Mouse (Mus musculus) lung, postnatal 0 days (tissue): ENCODE measurements at regions not wholly inside any gene's neighbourhood (a gene's known extent, or its start where the extent isn't known, plus 50 kb on each side); places are given as distances from the start of the nearest gene placed in this dataset.

ENCODE experiments used
- ATAC-seq: fragments of 200-750 bp; cut with Nextera tagmentation; 2 replicates; pipeline ENCODE4 v1.8.0; 2017; ENCODE audit warnings: moderate library complexity
- DNase-seq: peaks from one replicate; pipeline ENCODE4 v3.0.0-alpha.2; 2016; ENCODE audit warnings: low spot score
- H3K27ac ChIP-seq: fragments of 300-500 bp; sonication (generic); 2 replicates; pipeline ENCODE4 v1.5.1; 2014; ENCODE audit warnings: antibody characterized with exemption, mild to moderate bottlenecking, low read length, mixed read lengths
- H3K27me3 ChIP-seq: fragments of 300-500 bp; sonication (generic); replicated peaks from 2 replicates; pipeline ENCODE4 v1.6.1; 2014; ENCODE audit warnings: low read length, mixed read lengths; ENCODE audit not compliant: insufficient read depth
- H3K36me3 ChIP-seq: fragments of 300-500 bp; sonication (generic); 2 replicates; pipeline ENCODE4 v1.6.1; 2014; ENCODE audit warnings: low read length, mixed read lengths; ENCODE audit not compliant: insufficient read depth
- H3K4me1 ChIP-seq: fragments of 300-500 bp; sonication (generic); 2 replicates; pipeline ENCODE4 v1.6.1; 2014; ENCODE audit warnings: antibody characterized with exemption, low read depth, low read length, mixed read lengths; ENCODE audit not compliant: insufficient read depth
- H3K4me2 ChIP-seq: fragments of 300-500 bp; sonication (generic); replicated peaks from 2 replicates; pipeline ENCODE4 v1.6.1; 2014; ENCODE audit warnings: low read depth, mild to moderate bottlenecking, low read length, moderate library complexity, mixed read lengths
- H3K4me3 ChIP-seq: fragments of 300-500 bp; sonication (generic); 2 replicates; pipeline ENCODE4 v1.5.1; 2014; ENCODE audit warnings: low read depth, low read length
- H3K9ac ChIP-seq: fragments of 300-500 bp; sonication (generic); replicated peaks from 2 replicates; pipeline ENCODE4 v1.6.1; 2014; ENCODE audit warnings: low read depth, mild to moderate bottlenecking
- H3K9me3 ChIP-seq: fragments of 300-500 bp; sonication (generic); 2 replicates; pipeline ENCODE4 v1.6.1; 2016; ENCODE audit warnings: low read length, mixed read lengths
- CTCF ChIP-seq: IDR thresholded peaks from 2 replicates; pipeline ENCODE4 v1.5.1; 2016; ENCODE audit warnings: antibody characterized with exemption, mild to moderate bottlenecking
- EP300 ChIP-seq: IDR thresholded peaks from 2 replicates; pipeline ENCODE4 v1.6.1; 2016; ENCODE audit warnings: antibody characterized with exemption, mild to moderate bottlenecking, control low read depth
- WGBS: fragments of 180-500 bp; shearing (Covaris S2); extraction: QIAGEN DNeasy Blood & Tissue Kit; methylation state at CpG from one replicate; pipeline ENCODE4 v1.1.7; 2014; 5-methylcytosine and 5-hydroxymethylcytosine counted together

GRCm38 (mm10) chr4:53223379-53223778 is 63.7 kb upstream of the Abca1 start:
- H3K4me3 ChIP-seq = no peak overlapping the region
- WGBS = 30% methylated on average over 3 of the region's 3 CpGs
- no peak for DNase-seq
- no peak overlapping the region for H3K4me2 ChIP-seq
- no peak overlapping the region for H3K9ac ChIP-seq
- TF ChIP-seq EP300 (no peak), CTCF (no peak)
- no peaks in the 10 kb centered on the region for H3K36me3 ChIP-seq
- H3K9me3 ChIP-seq = no peaks in the 10 kb centered on the region
- no peaks in the 10 kb centered on the region for H3K27me3 ChIP-seq
- peaks cover 8% of the 10 kb centered on the region; the same call in 1 of the 2 replicates for H3K4me1 ChIP-seq
- no peak overlapping the region for H3K27ac ChIP-seq
- ATAC-seq = no peak

- Histone ChIP-seq H3K4me3 (no peak overlapping the region), H3K4me2 (no peak overlapping the region), H3K9ac (no peak overlapping the region), H3K4me1 (peaks cover 15% of the 10 kb centered on the region), H3K9me3 (no peaks in the 10 kb centered on the region), H3K27ac (no peak overlapping the region), H3K27me3 (no peaks in the 10 kb centered on the region), H3K36me3 (no peaks in the 10 kb centered on the region)
- no peak for TF ChIP-seq EP300
- no peak for TF ChIP-seq CTCF
- DNase-seq = no peak
- WGBS = 75% methylated on average over 4 of the region's 4 CpGs
- ATAC-seq = no peak
Observed at GRCm38 (mm10) chr4:53220809-53221208, 61.1 kb upstream of the Abca1 start.

GRCm38 (mm10) chr4:53219351-53219750 is 59.7 kb upstream of the Abca1 start:
- Histone ChIP-seq H3K4me1 (peaks cover 15% of the 10 kb centered on the region), H3K36me3 (no peaks in the 10 kb centered on the region), H3K9me3 (no peaks in the 10 kb centered on the region), H3K27me3 (no peaks in the 10 kb centered on the region), H3K9ac (no peak overlapping the region), H3K4me3 (no peak overlapping the region), H3K4me2 (no peak overlapping the region), H3K27ac (0 out of 2 replicates have a peak overlapping the region, but pooled peaks have one; percentile 59)
- TF ChIP-seq EP300 (peak; percentile 55), CTCF (no peak)
- DNase-seq (peak; percentile 57), ATAC-seq (peak; percentile 56)
- WGBS = 34% methylated on average over 3 of the region's 3 CpGs

- peak overlapping the region; percentile 86; the same call in 1 of the 2 replicates for H3K4me2 ChIP-seq
- peak overlapping the region; percentile 59; the same call in 1 of the 2 replicates for H3K27ac ChIP-seq
- no peaks in the 10 kb centered on the region for H3K36me3 ChIP-seq
- H3K4me1 ChIP-seq = peaks cover 15% of the 10 kb centered on the region
- no peaks in the 10 kb centered on the region for H3K9me3 ChIP-seq
- DNase-seq (peak; percentile 49), ATAC-seq (peak; percentile 31)
- WGBS = 27% methylated on average over 7 of the region's 7 CpGs
- no peak overlapping the region for H3K9ac ChIP-seq
- TF ChIP-seq CTCF (no peak), EP300 (no peak)
- no peaks in the 10 kb centered on the region for H3K27me3 ChIP-seq
- H3K4me3 ChIP-seq = no peak overlapping the region
Observed at GRCm38 (mm10) chr4:53218752-53219151, 59.1 kb upstream of the Abca1 start.

GRCm38 (mm10) chr4:53218291-53218640 is 58.6 kb upstream of the Abca1 start:
- DNase-seq (no peak), ATAC-seq (no peak)
- Histone ChIP-seq H3K4me2 (peak overlapping the region; percentile 86), H3K36me3 (no peaks in the 10 kb centered on the region), H3K27me3 (no peaks in the 10 kb centered on the region), H3K9me3 (no peaks in the 10 kb centered on the region), H3K9ac (no peak overlapping the region), H3K4me1 (peaks cover 15% of the 10 kb centered on the region), H3K4me3 (peak overlapping the region; percentile 45), H3K27ac (peak overlapping the region; percentile 76; the same call in 1 of the 2 replicates)
- 35% methylated on average over 5 of the region's 5 CpGs for WGBS
- TF ChIP-seq CTCF (no peak), EP300 (0 out of 2 replicates have a peak, but pooled peaks have one; percentile 24)

- 1% methylated on average over 38 of the region's 38 CpGs for WGBS
- H3K4me2 ChIP-seq = peak overlapping the region; percentile 86
- peaks cover 15% of the 10 kb centered on the region for H3K4me1 ChIP-seq
- no peak for TF ChIP-seq EP300
- TF ChIP-seq CTCF = no peak
- peak overlapping the region; percentile 36; the same call in 1 of the 2 replicates for H3K9ac ChIP-seq
- no peaks in the 10 kb centered on the region for H3K36me3 ChIP-seq
- ATAC-seq = peak; percentile 91
- peak overlapping the region; percentile 76 for H3K27ac ChIP-seq
- DNase-seq = peak; percentile 93
- H3K27me3 ChIP-seq = no peaks in the 10 kb centered on the region
- H3K9me3 ChIP-seq = no peaks in the 10 kb centered on the region
- H3K4me3 ChIP-seq = peak overlapping the region; percentile 45
Observed at GRCm38 (mm10) chr4:53217608-53218290, 58.1 kb upstream of the Abca1 start.
